Mouse (Mus musculus): ENCODE measurements around the gene Rps11.
"Not testable (repeated sequence)": the region's sequence is repeated elsewhere in the genome, so short reads cannot be mapped to it uniquely, and the experiment has no call there.

The Rps11 gene

GRCm38 (mm10) chr7:45133446-45134159, 9.4 kb upstream of the Rps11 start:
- DNase-seq (ENCODE audit: low spot score): no peak

DNA sequence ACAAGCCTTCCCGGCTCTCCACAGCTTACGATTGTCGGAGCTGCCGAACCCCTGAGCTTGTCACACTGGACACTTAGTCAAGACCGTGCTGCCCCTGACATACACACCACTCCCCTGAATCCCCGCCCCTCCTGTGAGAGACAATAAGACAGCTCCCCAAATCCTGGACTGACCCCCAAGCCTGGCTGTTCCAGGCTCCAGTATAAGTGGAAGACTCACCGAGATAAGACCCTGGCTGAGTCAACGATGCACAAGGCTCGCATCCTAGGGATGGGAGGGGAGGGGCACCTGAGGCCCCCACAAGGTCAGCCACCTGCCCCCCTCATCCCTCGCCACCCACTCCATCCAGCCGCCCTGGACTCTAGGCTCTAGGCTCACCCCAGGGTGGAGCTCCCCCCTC, 7.6 kb upstream of the Rps11 start:
- DNase-seq (ENCODE audit: low spot score): peak; percentile 43

- no peak for DNase-seq (ENCODE audit: low spot score)
These were observed 5.7 kb upstream of the Rps11 start for GRCm38 (mm10) chr7:45129776-45130512.

GRCm38 (mm10) chr7:45129318-45129717, 5.1 kb upstream of the Rps11 start:
- DNase-seq (ENCODE audit: low spot score): peak; percentile 80

- DNase-seq (ENCODE audit: low spot score): peak; percentile 97
These were observed 4.5 kb upstream of the Rps11 start, which contains the start of gene Rpl13a for GRCm38 (mm10) chr7:45128624-45129246. Gene Rpl13a, minus strand, starts transcription at chr7:45128761.

GRCm38 (mm10) chr7:45127700-45128224, 3.5 kb upstream of the Rps11 start:
- no peak for DNase-seq (ENCODE audit: low spot score)

DNA sequence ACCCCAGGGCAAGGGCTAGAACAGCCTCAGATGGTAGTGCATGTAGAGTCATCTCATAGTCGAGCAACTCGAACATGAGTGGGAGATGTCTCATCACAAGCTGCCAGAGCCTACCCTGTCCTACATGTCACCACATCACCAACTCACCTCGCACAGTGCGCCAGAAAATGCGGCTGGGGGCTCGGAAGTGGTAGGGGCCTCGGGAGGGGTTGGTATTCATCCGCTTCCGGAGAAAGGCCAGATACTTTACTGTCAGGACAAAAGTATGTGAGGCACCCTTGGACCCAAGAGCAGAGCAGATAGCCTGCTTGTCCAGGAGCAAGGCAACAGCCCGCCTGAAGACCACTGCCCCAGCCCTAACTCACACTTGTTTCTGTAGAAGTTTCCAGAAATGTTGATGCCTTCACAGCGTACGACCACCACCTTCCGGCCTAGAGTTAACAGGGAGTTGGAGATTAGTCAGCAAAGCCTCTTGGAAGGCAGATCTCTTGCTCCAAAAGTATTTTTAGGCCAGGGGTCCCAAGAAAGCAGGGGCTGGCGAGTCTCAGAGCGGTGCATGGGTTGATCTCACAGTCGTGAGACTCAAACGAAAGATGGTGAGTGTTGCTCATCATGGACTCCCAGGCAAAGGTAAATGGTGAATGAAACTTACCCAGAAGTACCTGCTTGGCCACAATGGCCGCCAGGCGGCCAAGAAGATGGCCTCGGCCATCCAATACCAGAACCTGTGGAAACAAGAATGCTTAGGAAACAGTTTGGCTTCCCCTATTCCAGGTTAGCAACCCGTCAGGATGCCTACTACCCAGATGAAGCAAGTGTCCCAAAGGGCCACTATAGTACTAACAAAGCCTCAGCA, 2.8 kb upstream of the Rps11 start:
- DNase-seq (ENCODE audit: low spot score): no peak

- no peak for DNase-seq (ENCODE audit: low spot score)
These were observed 2.1 kb upstream of the Rps11 start for GRCm38 (mm10) chr7:45126147-45126843.

DNA sequence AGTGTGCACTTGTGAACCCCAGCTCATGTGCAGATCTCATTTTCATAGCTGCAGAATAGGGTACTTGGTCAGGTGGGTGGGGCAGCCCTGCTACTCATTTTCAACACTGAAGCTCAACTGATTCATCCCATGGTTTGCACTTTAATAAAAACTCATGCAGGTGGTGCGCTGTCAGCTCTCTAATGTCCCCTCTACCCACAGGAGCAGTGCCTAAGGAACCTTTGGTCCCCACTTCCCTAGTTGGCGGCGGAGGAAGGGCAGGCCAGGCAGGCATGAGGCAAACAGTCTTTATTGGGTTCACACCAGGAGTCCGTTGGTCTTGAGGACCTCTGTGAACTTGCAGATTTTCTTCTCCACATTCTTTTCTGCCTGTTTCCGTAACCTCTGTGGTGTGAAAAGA, 1.4 kb upstream of the Rps11 start:
- DNase-seq (ENCODE audit: low spot score): not testable (repeated sequence)

- no peak for DNase-seq (ENCODE audit: low spot score)
These were observed 933 bp upstream of the Rps11 start for GRCm38 (mm10) chr7:45125144-45125600.

DNA sequence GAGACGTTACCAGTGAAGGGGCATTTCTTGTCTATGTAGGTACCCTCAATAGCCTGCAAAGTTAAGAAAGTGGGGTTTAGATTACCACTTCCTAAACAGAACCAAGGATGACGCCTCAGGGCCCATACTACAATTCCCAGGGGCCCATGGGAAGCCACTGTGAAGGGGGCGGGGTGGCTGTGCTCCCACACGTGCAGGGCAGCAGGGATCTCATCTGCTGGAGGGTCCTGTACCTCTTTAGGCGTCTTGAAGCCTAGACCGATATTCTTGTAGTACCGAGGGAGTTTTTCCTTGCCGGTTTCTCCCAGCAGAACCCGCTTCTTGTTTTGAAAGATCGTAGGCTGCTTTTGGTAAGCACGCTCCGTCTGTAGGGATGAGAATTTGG, 1.1 kb downstream of the Rps11 start:
- peak; percentile 57 for DNase-seq (ENCODE audit: low spot score)

GRCm38 (mm10) chr7:45122561-45123185, 1.6 kb downstream of the Rps11 start:
- no peak for DNase-seq (ENCODE audit: low spot score)

GRCm38 (mm10) chr7:45121966-45122365, 2.3 kb downstream of the Rps11 start:
- DNase-seq (ENCODE audit: low spot score): no peak

- DNase-seq (ENCODE audit: low spot score): peak; percentile 54
These were observed 2.8 kb downstream of the Rps11 start for GRCm38 (mm10) chr7:45121404-45121803.

DNA sequence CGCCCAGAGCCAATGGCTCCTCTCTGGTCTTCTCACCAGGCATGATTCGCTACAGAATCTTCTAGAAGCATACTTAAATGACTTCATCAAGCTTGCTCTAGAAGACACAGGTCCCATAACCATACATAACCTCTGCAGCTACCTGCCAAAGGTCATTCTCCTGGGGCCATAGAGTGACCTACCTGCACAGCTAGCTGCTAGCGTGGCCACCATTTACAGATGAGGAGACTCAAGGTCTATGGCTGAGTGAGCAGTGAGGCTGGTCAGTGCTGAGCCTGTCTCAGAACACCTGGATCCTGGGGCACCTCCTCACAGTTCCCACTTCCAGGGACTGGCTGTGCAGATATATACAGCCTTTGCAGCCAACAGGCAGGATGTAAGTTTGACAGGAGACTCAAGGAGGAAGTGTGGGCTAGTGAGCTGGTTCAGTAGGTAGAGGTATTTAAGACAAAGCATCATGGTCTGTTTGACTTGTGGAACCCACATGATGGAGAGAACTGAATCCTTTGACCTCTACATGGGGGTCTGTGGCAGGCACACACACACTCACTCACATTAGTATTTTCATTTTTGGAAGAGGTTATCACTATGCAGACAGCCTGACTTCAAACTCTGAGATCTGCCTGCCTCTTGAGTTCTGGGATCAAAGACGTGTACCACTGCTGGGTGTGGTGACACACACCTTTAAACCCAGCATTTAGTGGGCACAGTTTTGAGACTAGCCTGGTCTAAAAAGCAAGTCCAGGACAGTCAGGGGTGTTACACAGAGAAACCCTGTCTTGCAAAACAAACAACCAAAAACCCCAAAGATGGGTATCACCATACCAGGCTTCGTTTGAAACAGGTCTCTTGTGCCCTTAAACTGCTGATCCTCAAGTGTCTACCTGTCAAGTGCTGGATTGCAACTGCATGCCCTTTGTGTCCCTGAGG, 4.2 kb downstream of the Rps11 start:
- no peak for DNase-seq (ENCODE audit: low spot score)

DNA sequence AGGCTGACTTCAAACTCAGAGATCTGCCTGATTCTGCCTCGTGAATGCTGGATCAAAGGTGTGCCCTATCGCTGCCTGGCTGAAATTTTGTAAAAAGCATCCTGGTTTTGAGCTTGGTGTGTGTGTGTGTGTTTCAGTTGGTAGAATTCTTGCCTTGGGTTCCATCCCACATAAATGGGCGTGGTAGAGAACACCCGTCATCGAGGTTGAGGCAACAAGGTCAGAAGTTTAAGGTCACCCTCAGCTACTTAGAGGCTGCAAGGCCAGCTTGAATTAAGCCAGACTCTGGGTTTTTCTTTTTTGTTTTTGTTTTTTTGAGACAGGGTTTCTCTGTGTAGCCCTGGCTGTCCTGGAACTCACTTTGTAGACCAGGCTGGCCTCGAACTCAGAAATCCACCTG, 5.9 kb downstream of the Rps11 start:
- no peak for DNase-seq (ENCODE audit: low spot score)

DNA sequence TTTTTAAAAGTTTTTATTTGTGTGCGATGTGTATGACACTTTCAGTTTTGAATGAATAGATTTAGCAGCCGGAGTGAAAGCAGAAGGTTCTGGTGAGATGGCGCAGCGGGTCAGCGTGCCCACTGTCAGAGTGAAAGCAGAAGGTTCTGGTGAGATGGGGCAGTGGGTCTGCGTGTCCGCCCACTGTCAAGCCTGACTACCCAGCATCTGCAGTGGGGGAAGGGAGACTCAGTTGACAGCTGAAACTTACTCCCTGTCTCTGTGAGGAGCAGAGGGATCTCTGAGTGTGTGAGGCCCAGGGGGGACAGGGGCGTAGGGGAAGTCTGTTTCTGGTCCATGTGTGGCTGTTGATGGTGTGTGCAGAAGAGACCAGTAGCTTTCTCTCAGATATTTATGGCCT, 6.7 kb downstream of the Rps11 start:
- no peak for DNase-seq (ENCODE audit: low spot score)

DNA sequence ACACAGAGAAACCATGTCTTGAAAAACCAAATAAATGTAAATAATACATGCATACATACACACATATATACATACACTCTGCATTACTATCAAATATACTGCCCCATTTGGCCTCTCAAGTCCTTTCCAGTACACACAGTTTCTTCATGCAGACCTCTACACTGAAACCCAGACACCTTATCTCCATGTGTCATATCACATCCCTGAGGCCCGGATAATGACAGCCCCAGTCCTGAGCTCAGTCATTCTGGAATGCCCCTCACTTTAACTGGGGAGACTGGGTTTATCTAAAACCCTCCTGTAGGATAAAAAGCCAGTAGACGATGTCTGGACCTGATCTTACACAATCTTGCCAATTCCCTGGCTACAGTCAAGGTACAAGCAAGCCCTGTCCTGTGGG, 10.8 kb downstream of the Rps11 start:
- DNase-seq (ENCODE audit: low spot score): no peak

DNA sequence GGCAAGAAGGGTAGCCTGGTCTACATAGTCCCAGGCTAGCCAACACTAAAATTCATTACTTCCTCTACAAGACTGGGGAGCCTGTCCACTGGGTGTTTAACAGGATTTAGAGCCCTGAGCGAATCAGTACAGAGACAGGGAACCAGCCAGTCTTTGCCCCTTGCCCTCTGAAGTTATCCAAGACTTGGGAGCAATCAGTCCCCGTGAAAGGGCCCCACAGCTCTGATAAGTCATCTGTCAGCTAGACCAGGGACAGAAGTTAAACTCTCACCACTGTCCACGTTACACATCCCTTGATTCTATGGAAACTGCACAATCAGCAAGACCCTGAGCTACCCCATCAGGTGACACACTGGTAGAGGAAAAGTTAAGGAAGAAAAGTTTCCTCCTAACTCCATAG, 11.7 kb downstream of the Rps11 start:
- DNase-seq (ENCODE audit: low spot score): no peak

GRCm38 (mm10) chr7:45111940-45112339, 12.3 kb downstream of the Rps11 start:
- no peak for DNase-seq (ENCODE audit: low spot score)
